Mouse (Mus musculus) C2C12 (cell line): Measurements from ENCODE around the gene Arid2. TPM values are rescaled to one million over a fixed set of nuclear protein-coding genes. Genes with fewer than 3 reads are reported as not detected.
"Not testable (repeated sequence)": the region's sequence is repeated elsewhere in the genome, so short reads cannot be mapped to it uniquely, and the experiment has no call there.

Experiments used
- H3K27me3 ChIP-seq: one replicate; pipeline ENCODE4 v1.6.1; 2011; ENCODE audit not compliant: control insufficient read depth, insufficient read depth, insufficient read length
- H3K36me3 ChIP-seq: one replicate; pipeline ENCODE4 v1.6.1; 2011; ENCODE audit not compliant: control insufficient read depth, insufficient read depth
- H3K4me3 ChIP-seq: one replicate; pipeline ENCODE4 v1.5.1; 2011; ENCODE audit warnings: mild to moderate bottlenecking, control low read depth; ENCODE audit not compliant: poor library complexity, insufficient read depth, severe bottlenecking
- H3K79me2 ChIP-seq: one replicate; pipeline ENCODE4 v1.6.1; 2011; ENCODE audit not compliant: control insufficient read depth, insufficient read depth
- H3K79me3 ChIP-seq: one replicate; pipeline ENCODE4 v1.6.1; 2011; ENCODE audit warnings: low read depth, control low read depth
- H3ac ChIP-seq: one replicate; pipeline ENCODE3; 2011; ENCODE audit warnings: low read depth; ENCODE audit not compliant: control insufficient read depth, insufficient read length
- CEBPB ChIP-seq: IDR thresholded peaks from one replicate; pipeline ENCODE4 v1.6.1; 2011; ENCODE audit warnings: low read depth, mild to moderate bottlenecking, control low read depth, moderate library complexity
- CTCF ChIP-seq: IDR thresholded peaks from one replicate; pipeline ENCODE4 v1.5.1; 2011; ENCODE audit not compliant: control insufficient read depth, insufficient read depth, insufficient read length
- FOSL1 ChIP-seq: IDR thresholded peaks from one replicate; pipeline ENCODE4 v1.8.0; 2011; ENCODE audit warnings: mild to moderate bottlenecking, low read length; ENCODE audit not compliant: poor library complexity, insufficient read depth, severe bottlenecking
- MAX ChIP-seq: IDR thresholded peaks from one replicate; pipeline ENCODE4 v1.6.1; 2011; ENCODE audit warnings: mild to moderate bottlenecking, control low read depth
- MYOD1 ChIP-seq: IDR thresholded peaks from one replicate; pipeline ENCODE4 v1.6.1; 2011; ENCODE audit warnings: low read depth; ENCODE audit not compliant: control insufficient read depth, insufficient read length
- MYOG ChIP-seq: IDR thresholded peaks from one replicate; pipeline ENCODE4 v1.6.1; 2011; ENCODE audit not compliant: control insufficient read depth, insufficient read length; ENCODE audit errors: extremely low read depth
- USF1 ChIP-seq: IDR thresholded peaks from one replicate; pipeline ENCODE4 v1.6.1; 2011; ENCODE audit warnings: low read depth, mild to moderate bottlenecking, control low read depth, moderate library complexity
- polyA plus RNA-seq: library from polyadenylated mRNA; unstranded; fragments of >200 nt; fragmentation: generic; extraction: Trizol; gene quantifications from one replicate; pipeline ENCODE4 v1.2.1, GENCODE M21; 2012; ENCODE audit warnings: missing spikeins

Arid2 gene
- polyA plus RNA-seq, 1 experiment: 10.6 TPM

- Histone ChIP-seq H3ac (no peak overlapping the region), H3K36me3 (peaks cover 76% of the 10 kb centered on the region), H3K79me2 (no peaks in the 10 kb centered on the region), H3K4me3 (no peak overlapping the region), H3K27me3 (no peaks in the 10 kb centered on the region), H3K79me3 (no peaks in the 10 kb centered on the region)
- TF ChIP-seq CEBPB: no peak
- TF ChIP-seq MYOD1: no peak
- no peak for TF ChIP-seq FOSL1
These were observed 119.8 kb downstream of the Arid2 start for GRCm38 (mm10) chr15:96407151-96407550.

DNA sequence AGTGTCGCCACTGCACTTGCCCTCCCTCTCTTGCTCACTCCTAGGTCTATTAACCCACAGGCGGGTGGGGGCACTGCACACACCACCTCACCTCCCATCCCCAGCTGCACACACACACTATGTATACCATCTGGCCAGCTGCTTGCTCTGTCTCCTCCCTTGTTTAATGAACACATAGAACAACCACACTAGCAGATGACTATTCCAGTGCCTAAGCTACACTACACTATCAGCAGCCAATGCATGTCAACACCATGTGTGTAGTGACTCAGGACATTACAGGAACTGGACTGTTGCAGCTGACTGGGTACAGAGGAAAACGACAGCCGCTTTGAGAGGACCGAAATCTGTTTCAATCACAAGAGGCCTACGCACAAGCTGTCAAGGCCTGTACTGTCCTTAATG, 121.4 kb downstream of the Arid2 start:
- TF ChIP-seq FOSL1 (no peak), CTCF (no peak), USF1 (no peak), MYOD1 (no peak), MAX (no peak), CEBPB (no peak), MYOG (no peak)
- Histone ChIP-seq H3K27me3 (no peaks in the 10 kb centered on the region), H3K4me3 (no peak overlapping the region), H3K79me3 (no peaks in the 10 kb centered on the region), H3ac (no peak overlapping the region), H3K79me2 (no peaks in the 10 kb centered on the region), H3K36me3 (peaks cover 76% of the 10 kb centered on the region)

GRCm38 (mm10) chr15:96418161-96418560, 130.8 kb downstream of the Arid2 start:
- TF ChIP-seq FOSL1 (no peak), USF1 (no peak)
- Histone ChIP-seq H3K36me3 (peaks cover 99% of the 10 kb centered on the region), H3K79me2 (no peaks in the 10 kb centered on the region), H3K79me3 (no peaks in the 10 kb centered on the region), H3K4me3 (no peak overlapping the region), H3K27me3 (no peaks in the 10 kb centered on the region), H3ac (no peak overlapping the region)

DNA sequence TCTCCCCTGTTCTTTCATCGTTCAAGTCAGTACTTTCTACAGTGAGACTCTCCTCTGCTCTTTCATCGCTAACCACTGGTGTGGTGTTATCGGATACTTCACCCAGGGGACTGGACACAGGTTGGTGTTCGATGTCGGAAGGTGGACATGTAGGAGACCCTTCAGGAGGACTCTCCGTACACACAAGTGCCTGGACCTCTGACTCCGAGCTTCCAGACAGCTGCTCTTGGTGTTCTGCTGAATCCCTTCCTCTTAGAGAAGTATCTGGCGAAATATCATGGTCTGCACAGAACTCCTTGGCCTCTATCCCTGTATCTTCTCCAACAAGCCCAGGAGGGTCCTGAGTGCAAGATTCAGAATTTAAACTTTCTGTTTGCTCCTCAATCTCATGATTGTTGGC, 132.6 kb downstream of the Arid2 start:
- H3K27me3 ChIP-seq: no peaks in the 10 kb centered on the region
- no peaks in the 10 kb centered on the region for H3K79me3 ChIP-seq
- no peak overlapping the region for H3K4me3 ChIP-seq
- no peak for TF ChIP-seq MYOG
- TF ChIP-seq CEBPB: no peak
- TF ChIP-seq FOSL1: no peak
- no peak for TF ChIP-seq MYOD1
- TF ChIP-seq USF1: no peak
- no peak for TF ChIP-seq MAX
- no peak for TF ChIP-seq CTCF
- peaks cover 99% of the 10 kb centered on the region for H3K36me3 ChIP-seq
- H3K79me2 ChIP-seq: no peaks in the 10 kb centered on the region
- no peak overlapping the region for H3ac ChIP-seq

GRCm38 (mm10) chr15:96434202-96434601, 146.9 kb downstream of the Arid2 start:
- no peaks in the 10 kb centered on the region for H3K27me3 ChIP-seq
- no peak overlapping the region for H3ac ChIP-seq
- H3K36me3 ChIP-seq: peaks cover 97% of the 10 kb centered on the region
- TF ChIP-seq CEBPB (no peak), USF1 (no peak), MYOD1 (no peak), MYOG (no peak), FOSL1 (no peak), CTCF (no peak), MAX (no peak)
- H3K4me3 ChIP-seq: no peak overlapping the region
- H3K79me3 ChIP-seq: peaks cover 42% of the 10 kb centered on the region
- peaks cover 90% of the 10 kb centered on the region for H3K79me2 ChIP-seq

- H3ac ChIP-seq, H3K4me3 ChIP-seq, H3K27me3 ChIP-seq: not testable (repeated sequence)
- Histone ChIP-seq H3K79me3 (peaks cover 75% of the 10 kb centered on the region), H3K36me3 (peaks cover 93% of the 10 kb centered on the region), H3K79me2 (peaks cover 99% of the 10 kb centered on the region)
These were observed 154.2 kb downstream of the Arid2 start for GRCm38 (mm10) chr15:96441480-96441879.
